Mouse (Mus musculus) kidney, embryonic 16.5 days (tissue): Measurements from ENCODE around the gene Slc25a11. TPM values are rescaled to one million over a fixed set of nuclear protein-coding genes. Genes with fewer than 3 reads are reported as not detected.

Experiments used
- ATAC-seq: fragments of 200-750 bp; cut with Nextera tagmentation; 2 replicates; pipeline ENCODE4 v1.8.0; 2017; ENCODE audit warnings: moderate TSS enrichment; ENCODE audit not compliant: low FRiP score, low TSS enrichment
- H3K27ac ChIP-seq: fragments of 300-500 bp; sonication (generic); 2 replicates; pipeline ENCODE4 v1.5.1; 2014; ENCODE audit warnings: low read length
- H3K27me3 ChIP-seq: fragments of 300-500 bp; sonication (generic); 2 replicates; pipeline ENCODE4 v1.6.1; 2014; ENCODE audit warnings: low read length, control low read depth, mixed read lengths; ENCODE audit not compliant: insufficient read depth
- H3K36me3 ChIP-seq: fragments of 300-500 bp; sonication (generic); 2 replicates; pipeline ENCODE4 v1.6.1; 2014; ENCODE audit warnings: low read length, control low read depth, mixed read lengths; ENCODE audit not compliant: insufficient read depth
- H3K4me1 ChIP-seq: fragments of 300-500 bp; sonication (generic); 2 replicates; pipeline ENCODE4 v1.6.1; 2014; ENCODE audit warnings: low read length, control low read depth, mixed read lengths; ENCODE audit not compliant: insufficient read depth
- H3K4me2 ChIP-seq: fragments of 300-500 bp; sonication (generic); replicated peaks from 2 replicates; pipeline ENCODE4 v1.6.1; 2014; ENCODE audit warnings: low read depth, low read length
- H3K4me3 ChIP-seq: fragments of 300-500 bp; sonication (generic); 2 replicates; pipeline ENCODE4 v1.5.1; 2014; ENCODE audit warnings: mild to moderate bottlenecking, low read length
- H3K9ac ChIP-seq: fragments of 300-500 bp; sonication (generic); replicated peaks from 2 replicates; pipeline ENCODE4 v1.6.1; 2014; ENCODE audit warnings: low read length
- H3K9me3 ChIP-seq: fragments of 300-500 bp; sonication (generic); 2 replicates; pipeline ENCODE4 v1.6.1; 2016; ENCODE audit warnings: low read length, control low read depth
- WGBS: fragments of 180-500 bp; shearing (Covaris S2); extraction: QIAGEN DNeasy Blood & Tissue Kit; methylation state at CpG from one replicate; pipeline ENCODE4 v1.1.7; 2014; 5-methylcytosine and 5-hydroxymethylcytosine counted together
- polyA plus RNA-seq: library from polyadenylated mRNA; unstranded; fragments of >200 nt; fragmentation: Nextera tagmentation; extraction: Ambion mirVana; gene quantifications from 2 replicates; pipeline ENCODE4 v1.2.1, GENCODE M21; 2015

The Slc25a11 gene
- polyA plus RNA-seq, 1 experiment from 2014 or later, result 235 TPM

DNA sequence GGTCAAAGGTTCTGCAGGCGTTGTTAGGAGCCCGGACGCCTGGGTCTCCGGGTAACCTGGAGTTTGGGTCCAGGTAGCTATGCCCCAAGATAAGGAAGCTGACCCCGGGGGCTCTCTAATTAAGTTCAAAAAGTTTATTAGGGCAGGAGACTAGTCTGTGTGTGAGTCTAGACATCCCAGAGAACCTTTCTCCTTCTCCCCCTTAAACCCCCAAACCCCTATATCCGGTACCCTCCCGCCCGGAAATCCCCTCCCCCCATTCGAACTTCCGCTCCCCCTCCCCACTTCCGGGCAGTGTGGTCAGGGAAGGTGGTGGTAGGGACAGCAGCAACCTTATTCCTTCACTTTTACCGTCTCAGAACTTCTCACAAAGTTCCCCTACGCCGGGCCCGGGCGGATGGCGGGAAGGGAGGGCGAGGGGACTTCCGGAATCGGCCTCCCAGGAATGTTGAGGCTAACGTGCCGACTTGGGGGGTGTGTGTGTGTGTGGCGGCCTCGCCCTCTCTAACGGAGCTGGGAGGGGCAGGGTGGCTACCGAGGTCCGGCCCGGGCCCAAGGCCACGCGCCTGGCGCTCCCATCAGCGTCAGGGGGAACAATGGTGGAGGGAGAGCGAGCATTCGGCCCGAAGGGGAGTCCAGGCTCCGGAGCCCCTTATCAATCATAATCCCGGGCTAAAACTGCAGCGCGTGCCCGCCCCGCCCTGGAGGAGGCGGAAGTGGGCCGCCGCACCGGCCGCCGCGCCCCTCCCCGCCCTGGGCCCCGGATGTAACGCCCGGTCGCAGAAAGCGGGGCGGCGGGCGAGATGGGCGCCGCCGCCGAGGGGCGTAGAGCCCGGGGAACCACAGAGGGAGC, 6.3 kb upstream of the Slc25a11 start:
- Histone ChIP-seq H3K4me1 (peaks cover 68% of the 10 kb centered on the region), H3K4me2 (peak overlapping the region; percentile 98)

DNA sequence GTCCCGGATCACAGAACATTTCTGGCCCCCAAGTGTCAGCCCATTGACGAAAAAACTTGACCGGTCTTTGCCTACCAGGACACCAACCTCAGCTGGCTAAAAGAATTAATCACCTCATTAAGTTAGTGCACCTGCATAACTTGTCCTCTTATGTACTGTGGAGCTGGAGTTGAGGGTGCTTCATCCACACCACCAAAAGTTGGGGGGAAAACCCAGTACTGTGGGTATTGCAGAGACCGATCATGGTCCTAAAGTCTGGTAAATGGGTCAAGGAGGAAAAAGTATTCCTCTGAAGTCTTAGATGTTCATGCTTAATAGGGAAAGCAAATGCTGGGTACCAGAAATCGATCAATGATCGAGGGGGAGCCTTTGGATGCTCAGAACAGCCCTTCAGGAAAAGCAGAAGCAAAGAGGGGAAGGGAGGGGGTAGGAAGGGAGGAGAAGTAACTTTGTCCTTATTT, 5.6 kb upstream of the Slc25a11 start:
- WGBS, result 35% methylated on average over 6 of the region's 6 CpGs
- no peaks in the 10 kb centered on the region for H3K9me3 ChIP-seq
- no peaks in the 10 kb centered on the region for H3K27me3 ChIP-seq
- H3K4me2 ChIP-seq, result peak overlapping the region; percentile 98
- H3K27ac ChIP-seq, result peak overlapping the region; percentile 99
- H3K4me3 ChIP-seq, result peak overlapping the region; percentile 100
- peaks cover 73% of the 10 kb centered on the region for H3K4me1 ChIP-seq
- ATAC-seq, result no peak
- peaks cover 41% of the 10 kb centered on the region for H3K36me3 ChIP-seq
- H3K9ac ChIP-seq, result peak overlapping the region; percentile 99

More for the DNA sequence above, 6.3 kb upstream of the Slc25a11 start:
- peaks cover 41% of the 10 kb centered on the region for H3K36me3 ChIP-seq
- WGBS, result under 1% methylated on average over 59 of the region's 63 CpGs
- H3K4me3 ChIP-seq, result peak overlapping the region; percentile 100
- no peaks in the 10 kb centered on the region for H3K27me3 ChIP-seq
- peak; percentile 25 for ATAC-seq
- H3K9ac ChIP-seq, result peak overlapping the region; percentile 99
- no peaks in the 10 kb centered on the region for H3K9me3 ChIP-seq
- peak overlapping the region; percentile 99 for H3K27ac ChIP-seq

DNA sequence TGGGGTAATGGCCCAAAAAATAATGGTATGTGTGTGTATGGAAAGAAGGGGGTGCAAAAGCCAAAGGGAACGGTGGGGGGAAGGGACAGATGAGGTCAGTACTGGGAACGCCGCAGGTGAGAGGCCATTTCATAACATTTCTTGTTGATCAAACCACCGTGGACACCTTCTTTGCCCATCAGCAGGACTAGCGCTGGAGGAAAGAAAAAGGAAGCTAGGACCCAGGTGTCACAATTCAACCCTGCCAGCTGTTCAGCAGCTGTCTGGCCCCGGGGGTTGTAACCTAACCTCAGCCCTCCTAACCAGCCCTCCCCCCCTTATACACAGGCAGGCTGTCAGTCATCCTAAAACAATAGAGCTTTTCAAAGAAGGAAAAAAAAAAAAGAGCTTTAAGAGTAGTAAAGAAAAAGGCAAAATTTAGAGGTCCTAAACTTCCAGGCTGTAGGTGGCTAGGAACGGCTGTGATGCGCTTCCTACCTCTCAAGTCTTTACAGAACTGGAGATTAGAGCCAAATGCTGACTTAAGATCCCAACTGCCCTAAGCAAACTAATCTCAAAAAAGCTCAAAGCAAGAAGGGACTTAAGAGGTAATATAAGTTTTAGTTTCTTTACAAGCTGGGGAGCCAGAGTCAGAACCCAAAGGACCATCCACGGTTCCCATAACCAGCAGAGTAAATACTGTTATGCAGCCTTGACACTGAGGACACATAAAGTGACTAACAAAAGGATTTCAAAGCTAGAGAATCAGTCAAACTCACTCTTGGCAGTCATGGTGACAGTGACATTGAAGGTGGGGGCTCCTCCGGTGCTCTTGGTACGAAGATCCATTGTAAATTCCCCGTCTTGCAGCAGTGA, 5.0 kb upstream of the Slc25a11 start:
- ATAC-seq, result no peak
- H3K4me3 ChIP-seq, result peak overlapping the region; percentile 100
- H3K27ac ChIP-seq, result peak overlapping the region; percentile 99
- WGBS, result 39% methylated on average over 12 of the region's 12 CpGs
- no peaks in the 10 kb centered on the region for H3K9me3 ChIP-seq
- H3K9ac ChIP-seq, result peak overlapping the region; percentile 99
- H3K27me3 ChIP-seq, result no peaks in the 10 kb centered on the region
- H3K4me1 ChIP-seq, result peaks cover 67% of the 10 kb centered on the region
- peaks cover 41% of the 10 kb centered on the region for H3K36me3 ChIP-seq
- H3K4me2 ChIP-seq, result peak overlapping the region; percentile 98

DNA sequence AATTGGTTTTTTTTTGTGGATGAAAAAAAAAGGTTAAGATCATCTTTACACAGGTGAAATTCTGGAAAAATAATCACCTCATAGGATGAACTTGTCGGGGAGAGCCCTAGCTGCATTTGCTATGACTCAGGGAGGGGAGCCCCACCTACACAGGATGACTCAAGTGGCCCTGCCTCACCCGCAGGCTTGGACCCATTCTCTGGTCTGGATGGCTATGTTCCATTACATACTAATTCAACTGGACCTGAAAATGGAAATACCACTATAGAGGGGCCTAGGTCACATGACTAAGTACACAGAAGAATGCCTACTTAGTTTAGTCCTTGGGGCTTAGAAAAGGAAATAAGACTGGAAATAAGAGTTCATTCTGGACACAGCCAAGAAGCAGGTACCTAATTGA, 4.1 kb upstream of the Slc25a11 start:
- peaks cover 41% of the 10 kb centered on the region for H3K36me3 ChIP-seq
- no peak overlapping the region; the same call in 1 of the 2 replicates for H3K9ac ChIP-seq

DNA sequence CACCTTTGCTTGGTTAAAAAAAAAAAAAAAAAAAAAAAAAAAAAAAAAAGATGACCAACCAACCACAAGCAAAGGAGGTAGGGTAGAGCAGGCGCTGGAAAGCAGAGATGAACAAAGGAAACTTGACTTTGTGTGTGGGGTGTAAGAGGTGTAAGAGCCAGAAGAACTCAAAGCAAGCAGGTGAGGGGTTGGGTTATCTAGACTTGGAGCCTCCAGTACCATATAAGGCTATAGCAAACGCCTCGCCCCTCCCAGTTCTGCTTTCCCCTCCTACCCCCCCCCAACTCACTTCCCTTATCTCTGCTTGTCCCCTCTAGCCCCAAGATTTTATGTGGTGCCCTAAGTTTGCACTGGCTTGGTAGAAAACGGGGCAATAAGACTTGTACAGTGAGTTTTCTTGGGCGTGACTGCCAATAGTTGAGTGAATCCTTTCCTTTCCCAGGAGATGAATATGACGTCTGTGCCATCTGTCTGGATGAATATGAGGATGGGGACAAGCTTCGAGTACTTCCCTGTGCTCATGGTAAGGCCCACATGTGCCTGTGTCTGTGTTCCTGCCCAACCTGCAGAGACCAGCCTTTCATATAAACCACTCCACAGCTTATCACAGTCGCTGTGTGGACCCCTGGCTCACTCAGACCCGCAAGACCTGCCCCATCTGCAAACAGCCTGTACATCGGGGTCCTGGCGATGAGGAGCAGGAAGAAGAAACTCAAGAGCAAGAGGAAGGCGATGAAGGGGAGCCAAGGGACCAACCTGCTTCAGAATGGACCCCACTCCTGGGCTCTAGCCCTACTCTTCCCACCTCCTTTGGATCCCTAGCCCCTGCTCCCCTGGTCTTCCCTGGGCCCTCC, 3.3 kb upstream of the Slc25a11 start:
- Histone ChIP-seq H3K9ac (0 out of 2 replicates have a peak overlapping the region, but pooled peaks have one; percentile 19), H3K27me3 (no peaks in the 10 kb centered on the region), H3K4me2 (peak overlapping the region; percentile 98; the same call in 1 of the 2 replicates), H3K4me3 (no peak overlapping the region), H3K27ac (no peak overlapping the region; the same call in 1 of the 2 replicates), H3K36me3 (peaks cover 41% of the 10 kb centered on the region), H3K4me1 (peaks cover 58% of the 10 kb centered on the region), H3K9me3 (no peaks in the 10 kb centered on the region)
- no peak for ATAC-seq
- 82% methylated on average over 12 of the region's 12 CpGs for WGBS

More for the DNA sequence above, 4.1 kb upstream of the Slc25a11 start:
- peaks cover 59% of the 10 kb centered on the region for H3K4me1 ChIP-seq
- no peak for ATAC-seq
- peak overlapping the region; percentile 98; the same call in 1 of the 2 replicates for H3K4me2 ChIP-seq
- WGBS, result 68% methylated on average over 2 of the region's 2 CpGs
- H3K27me3 ChIP-seq, result no peaks in the 10 kb centered on the region
- no peak overlapping the region; the same call in 1 of the 2 replicates for H3K27ac ChIP-seq
- no peaks in the 10 kb centered on the region for H3K9me3 ChIP-seq
- peak overlapping the region; percentile 100; the same call in 1 of the 2 replicates for H3K4me3 ChIP-seq

DNA sequence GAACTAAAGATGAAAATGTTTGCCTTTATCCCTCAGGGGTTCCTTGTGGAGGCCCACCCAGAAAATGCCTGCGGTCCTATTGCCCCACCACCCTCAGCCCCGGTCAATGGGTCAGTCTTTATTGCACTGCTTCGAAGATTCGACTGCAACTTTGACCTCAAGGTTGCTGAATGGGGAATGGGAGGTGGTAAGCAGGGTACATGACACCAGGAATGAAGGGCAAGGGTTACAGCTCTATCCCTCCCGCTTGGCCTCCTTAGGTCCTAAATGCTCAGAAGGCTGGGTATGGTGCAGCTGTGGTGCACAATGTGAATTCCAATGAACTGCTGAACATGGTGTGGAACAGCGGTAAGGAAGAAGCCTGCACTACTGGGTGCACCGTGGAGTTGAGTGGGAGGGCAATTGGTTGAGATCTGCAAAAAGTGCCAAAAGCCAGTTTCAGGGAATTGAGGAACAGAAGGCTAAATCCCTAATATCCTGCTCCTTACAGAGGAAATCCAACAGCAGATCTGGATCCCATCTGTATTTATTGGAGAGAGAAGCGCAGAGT, 2.0 kb upstream of the Slc25a11 start:
- peaks cover 52% of the 10 kb centered on the region for H3K36me3 ChIP-seq
- H3K27ac ChIP-seq, result no peak overlapping the region
- H3K9ac ChIP-seq, result 0 out of 2 replicates have a peak overlapping the region, but pooled peaks have one; percentile 36
- H3K9me3 ChIP-seq, result no peaks in the 10 kb centered on the region
- no peak for ATAC-seq
- 0 out of 2 replicates have a peak overlapping the region, but pooled peaks have one; percentile 97 for H3K4me2 ChIP-seq
- no peaks in the 10 kb centered on the region for H3K27me3 ChIP-seq
- H3K4me3 ChIP-seq, result peak overlapping the region; percentile 68; the same call in 1 of the 2 replicates
- 71% methylated on average over 8 of the region's 8 CpGs for WGBS
- peaks cover 63% of the 10 kb centered on the region for H3K4me1 ChIP-seq

DNA sequence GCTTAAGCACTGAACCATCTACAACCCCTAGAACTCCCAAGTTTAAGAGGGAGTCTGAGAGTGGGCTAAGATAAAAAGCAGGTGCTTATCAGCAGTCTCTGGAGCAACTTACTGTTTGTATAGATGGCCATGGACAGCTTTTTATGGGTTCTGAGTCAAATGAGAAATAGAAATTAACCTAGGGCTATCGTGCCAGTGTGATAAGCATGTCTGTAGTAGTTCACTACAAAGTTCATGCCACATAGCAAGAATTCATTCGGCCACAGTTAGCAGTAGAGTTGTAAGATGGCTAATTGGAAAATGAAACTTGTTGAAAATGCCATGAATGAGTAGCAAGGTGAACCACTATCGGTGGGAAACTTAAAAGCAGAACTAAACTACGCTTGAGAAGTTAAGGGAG, 1.2 kb upstream of the Slc25a11 start:
- H3K9ac ChIP-seq, result peak overlapping the region; percentile 76
- peak overlapping the region; percentile 68 for H3K4me3 ChIP-seq
- peaks cover 57% of the 10 kb centered on the region for H3K36me3 ChIP-seq
- no peak for ATAC-seq
- H3K27ac ChIP-seq, result peak overlapping the region; percentile 99; the same call in 1 of the 2 replicates
- peak overlapping the region; percentile 97 for H3K4me2 ChIP-seq
- H3K4me1 ChIP-seq, result peaks cover 63% of the 10 kb centered on the region
- 78% methylated on average over 4 of the region's 4 CpGs for WGBS
- no peaks in the 10 kb centered on the region for H3K27me3 ChIP-seq
- no peaks in the 10 kb centered on the region for H3K9me3 ChIP-seq

DNA sequence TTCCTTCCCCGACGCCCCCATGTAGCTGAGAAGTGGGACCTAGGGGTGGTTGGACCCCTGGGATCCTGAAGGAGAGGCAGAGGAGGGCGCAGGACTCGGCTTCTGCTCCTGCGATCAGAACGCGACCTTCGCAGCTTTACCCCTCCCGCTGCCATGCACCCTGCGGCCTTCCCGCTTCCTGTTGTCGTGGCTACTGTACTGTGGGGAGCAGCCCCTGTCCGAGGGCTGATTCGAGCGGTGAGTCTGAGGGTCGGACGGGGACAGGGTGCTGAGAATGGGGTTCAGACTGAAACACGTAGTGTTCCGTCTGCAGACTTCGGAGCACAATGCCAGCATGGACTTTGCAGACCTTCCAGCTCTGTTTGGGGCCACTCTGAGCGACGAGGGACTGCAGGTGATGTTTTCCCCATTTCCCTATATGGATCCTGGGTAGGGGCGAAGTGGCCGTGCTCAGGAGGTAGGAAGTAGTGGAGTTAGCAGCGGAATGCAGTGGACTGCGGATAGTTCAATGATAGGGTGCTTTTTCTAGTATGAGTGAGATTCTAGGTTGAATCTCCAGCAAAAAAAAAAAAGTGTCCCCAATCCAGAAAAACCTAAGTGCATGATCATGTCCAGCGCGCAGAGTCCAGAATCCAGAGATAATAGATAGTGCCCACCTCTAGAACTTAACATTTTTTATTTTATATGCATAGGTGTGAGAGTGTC, 589 bp upstream of the Slc25a11 start:
- H3K36me3 ChIP-seq, result peaks cover 60% of the 10 kb centered on the region
- no peaks in the 10 kb centered on the region for H3K27me3 ChIP-seq
- peak; percentile 12 for ATAC-seq
- H3K4me3 ChIP-seq, result peak overlapping the region; percentile 68
- peak overlapping the region; percentile 76 for H3K9ac ChIP-seq
- WGBS, result 2% methylated on average over 28 of the region's 28 CpGs
- H3K27ac ChIP-seq, result peak overlapping the region; percentile 99
- no peaks in the 10 kb centered on the region for H3K9me3 ChIP-seq
- peak overlapping the region; percentile 97 for H3K4me2 ChIP-seq
- H3K4me1 ChIP-seq, result peaks cover 61% of the 10 kb centered on the region
